Mouse (Mus musculus) midbrain, embryonic 10.5 days (tissue): ENCODE results near the gene Grm7. TPM values are rescaled to one million over a fixed set of nuclear protein-coding genes. Genes with fewer than 3 reads are reported as not detected.

Source experiments
- DNase-seq: peaks from one replicate; pipeline ENCODE4 v3.0.0-alpha.2; 2017; ENCODE audit warnings: low spot score
- H3K27ac ChIP-seq: fragments of 300-500 bp; sonication (generic); replicated peaks from 2 replicates; pipeline ENCODE4 v1.5.1; 2016; ENCODE audit warnings: mild to moderate bottlenecking
- H3K27me3 ChIP-seq: fragments of 300-500 bp; sonication (generic); 2 replicates; pipeline ENCODE4 v1.6.1; 2016; ENCODE audit warnings: low read depth, mild to moderate bottlenecking; ENCODE audit not compliant: poor library complexity, severe bottlenecking
- H3K36me3 ChIP-seq: fragments of 300-500 bp; sonication (generic); 2 replicates; pipeline ENCODE4 v1.6.1; 2016; ENCODE audit warnings: mild to moderate bottlenecking, moderate library complexity
- H3K4me1 ChIP-seq: fragments of 300-500 bp; sonication (generic); 2 replicates; pipeline ENCODE4 v1.6.1; 2016
- H3K4me3 ChIP-seq: fragments of 300-500 bp; sonication (generic); 2 replicates; pipeline ENCODE4 v1.5.1; 2016; ENCODE audit warnings: mild to moderate bottlenecking, moderate library complexity
- H3K9me3 ChIP-seq: fragments of 300-500 bp; sonication (generic); replicated peaks from 2 replicates; pipeline ENCODE4 v1.6.1; 2016; ENCODE audit warnings: mild to moderate bottlenecking
- WGBS: fragments of 180-500 bp; shearing (Covaris S2); methylation state at CpG from one replicate; pipeline ENCODE4 v1.1.7; 2016; 5-methylcytosine and 5-hydroxymethylcytosine counted together
- polyA plus RNA-seq: library from polyadenylated mRNA; unstranded; fragments of >200 nt; fragmentation: Nextera tagmentation; extraction: Ambion mirVana; gene quantifications from 2 replicates; pipeline ENCODE4 v1.2.1, GENCODE M21; 2016

Grm7 gene
- polyA plus RNA-seq, 1 experiment from 2014 or later = 0.41 TPM

DNA sequence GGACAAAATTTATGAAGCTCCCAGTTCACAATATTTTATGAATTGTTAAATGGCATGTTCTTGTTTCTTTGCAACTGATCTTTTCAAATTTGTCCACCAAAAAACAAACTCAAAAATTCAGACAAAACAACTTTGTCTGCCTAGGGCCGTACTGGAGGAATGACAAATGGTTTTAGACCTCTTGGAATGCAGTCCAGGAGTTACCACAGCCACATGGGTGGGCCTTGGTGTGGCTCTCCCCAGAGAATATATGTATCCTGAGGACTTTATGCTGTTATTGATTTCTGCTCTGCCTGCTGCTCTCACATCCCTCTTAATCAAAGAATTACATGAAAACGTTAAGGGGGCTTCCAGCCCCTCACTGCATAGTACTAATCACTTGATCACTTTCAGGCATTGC is 400.5 kb downstream of the Grm7 start:
- WGBS = 64% methylated on average over 2 of the region's 2 CpGs
- DNase-seq = no peak
- Histone ChIP-seq H3K27me3 (no peaks in the 10 kb centered on the region), H3K4me1 (no peaks in the 10 kb centered on the region), H3K9me3 (no peaks in the 10 kb centered on the region), H3K27ac (no peak overlapping the region), H3K36me3 (no peaks in the 10 kb centered on the region), H3K4me3 (no peak overlapping the region)

GRCm38 (mm10) chr6:111049247-111049646 is 403.9 kb downstream of the Grm7 start:
- no peak overlapping the region for H3K27ac ChIP-seq
- H3K4me3 ChIP-seq = no peak overlapping the region
- no peak for DNase-seq
- H3K4me1 ChIP-seq = no peaks in the 10 kb centered on the region
- H3K36me3 ChIP-seq = no peaks in the 10 kb centered on the region
- H3K27me3 ChIP-seq = no peaks in the 10 kb centered on the region
- no peaks in the 10 kb centered on the region for H3K9me3 ChIP-seq

- H3K4me3 ChIP-seq = no peak overlapping the region
- 84% methylated on average over 7 of the region's 7 CpGs for WGBS
These were observed 408.9 kb downstream of the Grm7 start for GRCm38 (mm10) chr6:111054001-111054975.

DNA sequence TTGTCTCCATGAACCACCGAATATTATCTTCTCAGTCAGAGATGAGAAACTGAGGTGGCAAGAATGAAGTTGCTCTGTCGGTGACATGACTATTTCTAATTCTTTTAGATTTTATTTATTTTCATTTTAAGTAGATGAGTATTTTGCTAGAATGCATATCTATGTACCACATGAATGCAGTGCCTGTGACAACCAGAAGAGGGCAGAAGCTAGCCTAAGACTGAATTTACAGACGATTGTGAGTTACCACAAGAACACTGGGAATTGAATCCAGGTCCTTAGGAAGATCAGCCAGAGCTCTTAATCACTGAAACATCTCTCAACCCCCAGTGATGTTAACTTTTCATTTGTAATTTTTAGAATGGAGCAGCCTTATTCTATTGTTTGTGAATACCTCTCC is 412.4 kb downstream of the Grm7 start:
- H3K27me3 ChIP-seq = no peaks in the 10 kb centered on the region
- DNase-seq = no peak
- WGBS = 88% methylated on average over 3 of the region's 3 CpGs
- no peak overlapping the region for H3K27ac ChIP-seq
- no peaks in the 10 kb centered on the region for H3K9me3 ChIP-seq
- H3K4me1 ChIP-seq = no peaks in the 10 kb centered on the region
- no peaks in the 10 kb centered on the region for H3K36me3 ChIP-seq
- no peak overlapping the region for H3K4me3 ChIP-seq

More at GRCm38 (mm10) chr6:111054001-111054975, 408.9 kb downstream of the Grm7 start:
- Histone ChIP-seq H3K4me1 (no peaks in the 10 kb centered on the region), H3K9me3 (no peaks in the 10 kb centered on the region), H3K27me3 (no peaks in the 10 kb centered on the region), H3K36me3 (no peaks in the 10 kb centered on the region), H3K27ac (no peak overlapping the region)
- no peak for DNase-seq

DNA sequence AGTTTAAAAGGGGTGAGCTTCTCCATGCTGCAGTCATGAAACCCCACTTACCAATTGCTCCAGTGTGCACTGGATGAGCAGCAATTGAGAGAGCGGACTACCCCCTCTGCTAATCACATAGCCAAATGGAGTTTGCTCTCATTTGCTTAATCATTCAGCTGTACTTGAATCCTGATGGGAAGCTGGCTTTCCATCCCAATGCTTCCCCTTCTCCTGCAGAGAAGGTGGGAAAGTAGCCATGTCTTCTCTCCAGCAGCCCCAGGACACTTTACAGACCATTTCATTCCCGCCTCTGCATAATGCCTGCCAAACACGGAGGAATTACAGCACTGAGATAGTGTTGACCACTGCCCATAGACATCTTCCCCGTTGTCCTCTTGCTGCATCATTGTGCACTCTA is 414.6 kb downstream of the Grm7 start:
- Histone ChIP-seq H3K36me3 (no peaks in the 10 kb centered on the region), H3K4me3 (no peak overlapping the region), H3K27me3 (no peaks in the 10 kb centered on the region), H3K9me3 (no peaks in the 10 kb centered on the region), H3K27ac (no peak overlapping the region), H3K4me1 (no peaks in the 10 kb centered on the region)
- DNase-seq = no peak
- 78% methylated on average over 4 of the region's 4 CpGs for WGBS

DNA sequence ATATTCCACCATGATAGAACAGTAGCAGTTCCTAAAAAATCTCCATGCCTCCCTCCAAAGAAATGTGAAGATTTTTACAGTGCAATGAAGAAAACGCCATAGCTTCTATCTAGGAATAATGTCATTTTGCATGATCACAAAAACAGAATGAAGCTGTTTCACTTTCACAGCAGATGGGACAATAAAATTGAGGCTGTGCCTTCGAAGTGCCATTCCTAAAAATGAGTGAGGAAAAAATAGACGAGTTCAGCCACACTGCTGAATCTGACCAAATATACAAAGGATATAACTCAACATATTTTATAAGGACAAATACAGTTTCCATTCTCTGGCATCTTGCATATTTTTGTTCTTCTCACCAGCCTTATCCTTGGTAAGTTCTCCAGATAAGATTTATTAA is 439.2 kb downstream of the Grm7 start:
- no peak for DNase-seq
- Histone ChIP-seq H3K4me1 (no peaks in the 10 kb centered on the region), H3K36me3 (no peaks in the 10 kb centered on the region), H3K9me3 (no peaks in the 10 kb centered on the region), H3K27ac (no peak overlapping the region), H3K4me3 (no peak overlapping the region), H3K27me3 (no peaks in the 10 kb centered on the region)
- WGBS = 90% methylated on average over 3 of the region's 3 CpGs

DNA sequence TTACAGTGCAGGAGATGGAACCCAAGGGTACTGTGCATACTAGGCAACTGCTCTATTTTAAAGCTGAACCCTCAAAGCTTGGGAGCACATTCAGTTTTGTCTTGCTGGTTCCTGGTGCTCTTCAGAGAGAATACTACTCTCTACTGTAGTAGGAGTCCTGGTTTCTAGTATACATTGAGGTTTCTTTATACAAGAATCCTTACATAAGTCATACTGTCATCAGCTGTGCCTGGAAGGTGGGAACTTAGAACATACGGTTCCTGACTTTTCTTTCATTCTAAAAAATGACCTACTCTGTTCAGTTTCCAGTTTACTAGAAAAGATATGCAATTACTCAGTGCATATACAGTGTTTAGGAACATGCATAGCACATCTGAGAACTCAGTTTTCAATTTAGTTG is 449.4 kb downstream of the Grm7 start:
- H3K27ac ChIP-seq = no peak overlapping the region
- H3K36me3 ChIP-seq = no peaks in the 10 kb centered on the region
- H3K9me3 ChIP-seq = no peaks in the 10 kb centered on the region
- H3K27me3 ChIP-seq = no peaks in the 10 kb centered on the region
- 91% methylated on average over 1 of the region's 1 CpGs for WGBS
- no peak overlapping the region for H3K4me3 ChIP-seq
- no peak for DNase-seq
- no peaks in the 10 kb centered on the region for H3K4me1 ChIP-seq

GRCm38 (mm10) chr6:111105485-111105884 is 460.1 kb downstream of the Grm7 start:
- DNase-seq = no peak
- Histone ChIP-seq H3K9me3 (no peaks in the 10 kb centered on the region), H3K4me3 (no peak overlapping the region), H3K27me3 (no peaks in the 10 kb centered on the region), H3K4me1 (no peaks in the 10 kb centered on the region), H3K27ac (no peak overlapping the region), H3K36me3 (no peaks in the 10 kb centered on the region)
- WGBS = 88% methylated on average over 1 of the region's 1 CpGs

- no peak overlapping the region for H3K4me3 ChIP-seq
- no peak for DNase-seq
- H3K36me3 ChIP-seq = no peaks in the 10 kb centered on the region
- H3K9me3 ChIP-seq = no peaks in the 10 kb centered on the region
- no peaks in the 10 kb centered on the region for H3K4me1 ChIP-seq
- H3K27me3 ChIP-seq = no peaks in the 10 kb centered on the region
- H3K27ac ChIP-seq = no peak overlapping the region
- WGBS = 86% methylated on average over 1 of the region's 1 CpGs
These were observed 515.7 kb downstream of the Grm7 start for GRCm38 (mm10) chr6:111161037-111161436.

GRCm38 (mm10) chr6:111195333-111195732 is 550.0 kb downstream of the Grm7 start:
- Histone ChIP-seq H3K4me3 (no peak overlapping the region), H3K27ac (no peak overlapping the region), H3K4me1 (no peaks in the 10 kb centered on the region), H3K27me3 (no peaks in the 10 kb centered on the region), H3K9me3 (no peaks in the 10 kb centered on the region), H3K36me3 (no peaks in the 10 kb centered on the region)
- WGBS = 92% methylated on average over 3 of the region's 3 CpGs
- no peak for DNase-seq

DNA sequence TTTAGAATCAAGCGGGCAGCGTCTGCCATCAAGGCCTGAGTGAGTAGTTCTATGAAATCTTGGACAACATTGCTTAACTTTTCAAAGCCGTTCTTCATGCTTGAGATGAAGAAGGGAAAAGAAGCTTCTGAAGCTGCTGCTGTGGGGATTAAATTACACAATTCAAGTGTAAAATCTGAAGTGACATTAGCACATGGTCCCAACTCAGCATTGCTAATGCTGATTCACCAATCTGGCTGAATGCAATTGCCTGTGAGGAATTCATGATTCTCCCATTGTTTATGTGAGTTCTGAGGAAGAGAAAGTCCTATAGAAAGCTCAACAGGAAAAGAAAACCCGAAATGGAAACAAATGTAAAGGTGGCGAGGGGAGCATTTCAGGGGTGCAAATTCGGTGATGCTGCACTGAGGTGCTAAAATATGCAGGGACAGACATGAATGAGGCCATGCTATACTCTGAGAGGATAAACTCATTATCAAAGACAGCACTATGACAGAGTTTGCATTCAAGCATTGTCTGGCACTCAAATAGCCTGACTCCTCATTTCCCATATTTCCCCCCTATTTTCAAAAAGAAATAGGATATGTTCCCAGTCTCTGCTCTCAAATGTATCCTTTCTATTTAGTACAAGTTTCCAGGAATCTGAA is 575.8 kb downstream of the Grm7 start:
- no peak overlapping the region for H3K4me3 ChIP-seq
- H3K27me3 ChIP-seq = no peaks in the 10 kb centered on the region
- H3K36me3 ChIP-seq = no peaks in the 10 kb centered on the region
- H3K4me1 ChIP-seq = peaks cover 12% of the 10 kb centered on the region; the same call in 1 of the 2 replicates
- DNase-seq = peak; percentile 12
- no peak overlapping the region for H3K27ac ChIP-seq
- WGBS = 49% methylated on average over 6 of the region's 6 CpGs
- H3K9me3 ChIP-seq = no peaks in the 10 kb centered on the region

DNA sequence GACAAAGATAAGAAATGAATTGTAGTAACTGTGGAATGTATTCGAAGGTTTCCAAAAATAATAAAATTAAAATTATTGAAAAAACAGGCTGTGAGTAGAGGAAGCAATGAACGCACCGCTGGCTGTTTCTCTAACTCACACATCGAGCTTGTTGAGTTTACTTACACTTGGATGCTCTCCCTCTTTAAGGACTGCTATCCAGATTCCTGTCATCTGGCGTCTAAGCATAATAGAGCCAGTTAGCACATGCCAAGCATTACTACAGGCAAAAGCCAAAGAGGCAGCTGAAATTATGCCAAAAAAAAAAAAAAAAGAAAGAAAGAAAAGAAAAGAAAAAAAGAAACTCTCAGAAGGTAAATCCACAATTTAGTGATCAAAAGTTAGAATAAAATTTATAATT is 609.8 kb downstream of the Grm7 start:
- DNase-seq = no peak
- Histone ChIP-seq H3K4me3 (no peak overlapping the region), H3K27ac (no peak overlapping the region), H3K9me3 (no peaks in the 10 kb centered on the region), H3K36me3 (no peaks in the 10 kb centered on the region), H3K4me1 (no peaks in the 10 kb centered on the region), H3K27me3 (no peaks in the 10 kb centered on the region)
- WGBS = 88% methylated on average over 5 of the region's 5 CpGs

GRCm38 (mm10) chr6:111256939-111257338 is 611.6 kb downstream of the Grm7 start:
- Histone ChIP-seq H3K4me3 (no peak overlapping the region), H3K36me3 (no peaks in the 10 kb centered on the region), H3K27me3 (no peaks in the 10 kb centered on the region), H3K9me3 (no peaks in the 10 kb centered on the region), H3K27ac (no peak overlapping the region), H3K4me1 (no peaks in the 10 kb centered on the region)
- 92% methylated on average over 3 of the region's 3 CpGs for WGBS
- no peak for DNase-seq
